Mouse (Mus musculus) embryonic fibroblast, embryonic 13.5 days (primary cell): ENCODE data around the gene Izumo1r.

Source experiments
- CTCF ChIP-seq: IDR thresholded peaks from 2 replicates; pipeline ENCODE4 v1.5.1; 2011; ENCODE audit warnings: mild to moderate bottlenecking, control low read depth, low read length, moderate library complexity, borderline replicate concordance; ENCODE audit not compliant: insufficient read depth
- POLR2A ChIP-seq: IDR thresholded peaks from 2 replicates; pipeline ENCODE4 v1.6.1; 2011; ENCODE audit warnings: low read depth, mild to moderate bottlenecking, control low read depth, low read length, moderate library complexity

DNA sequence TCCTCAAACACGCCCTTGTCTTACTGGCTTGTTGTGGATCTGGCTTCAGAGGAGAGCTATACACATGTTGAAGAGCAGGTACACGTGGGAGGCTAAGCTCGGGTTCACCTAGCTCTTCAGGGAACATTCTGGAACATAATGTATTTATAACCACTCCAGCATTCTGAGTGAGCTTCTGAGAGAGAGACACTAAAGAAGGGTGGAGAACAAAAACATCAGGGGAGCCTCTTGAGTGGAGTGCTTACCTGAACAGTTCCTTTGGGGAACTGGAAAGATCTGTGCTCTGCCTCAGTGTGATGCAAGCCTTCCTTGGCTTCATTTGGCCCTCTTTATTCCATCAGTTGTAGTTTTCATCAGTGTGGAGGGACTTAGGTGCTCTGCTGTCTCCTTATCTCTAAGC lies 35.9 kb upstream of the Izumo1r start:
- no peak for TF ChIP-seq POLR2A
- TF ChIP-seq CTCF = no peak
